Mouse (Mus musculus): Measurements from ENCODE around the gene Actg2. TPM values are rescaled to one million over a fixed set of nuclear protein-coding genes. Genes with fewer than 3 reads are reported as not detected.

Gene Actg2
- polyA plus RNA-seq, 1 experiment from 2014 or later = 2.6 TPM

DNA sequence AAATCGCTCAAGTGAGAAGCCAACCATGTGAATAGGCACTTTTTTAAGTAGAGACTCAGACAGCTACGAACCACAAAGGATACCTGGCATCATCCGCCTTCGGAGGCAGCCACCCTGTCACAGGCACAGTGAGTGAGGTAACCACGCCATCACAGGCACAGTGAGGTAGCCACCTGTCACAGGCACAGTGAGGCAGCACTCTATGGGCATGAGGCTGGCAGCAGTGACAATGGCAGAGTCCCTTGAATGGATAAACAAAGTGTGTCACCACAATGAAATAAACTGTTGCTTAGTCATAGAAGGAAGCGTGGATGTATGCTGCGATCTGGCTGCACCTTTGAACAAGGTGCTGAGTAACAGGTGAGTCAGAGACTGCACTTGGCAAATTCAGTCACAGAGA is 57.4 kb downstream of the Actg2 start:
- H3K9ac ChIP-seq (ENCODE audit: low read length) = no peak overlapping the region
- 95% methylated on average over 7 of the region's 7 CpGs for WGBS
- H3K27ac ChIP-seq (ENCODE audit: low read depth, low read length) = no peak overlapping the region
- H3K4me2 ChIP-seq = no peak overlapping the region
- no peak for DNase-seq (ENCODE audit: low spot score, missing footprints)
- H3K4me3 ChIP-seq (ENCODE audit: low read depth, low read length) = no peak overlapping the region
- no peaks in the 10 kb centered on the region for H3K4me1 ChIP-seq (ENCODE audit: control insufficient read depth, insufficient read depth, low read length)
- no peaks in the 10 kb centered on the region for H3K27me3 ChIP-seq (ENCODE audit: control insufficient read depth, insufficient read depth, low read length)
- no peak for ATAC-seq (ENCODE audit: low FRiP score)
- no peaks in the 10 kb centered on the region for H3K9me3 ChIP-seq (ENCODE audit: control insufficient read depth, low read length)
- peaks cover 4% of the 10 kb centered on the region; the same call in 1 of the 2 replicates for H3K36me3 ChIP-seq (ENCODE audit: control insufficient read depth, insufficient read depth, low read length)

DNA sequence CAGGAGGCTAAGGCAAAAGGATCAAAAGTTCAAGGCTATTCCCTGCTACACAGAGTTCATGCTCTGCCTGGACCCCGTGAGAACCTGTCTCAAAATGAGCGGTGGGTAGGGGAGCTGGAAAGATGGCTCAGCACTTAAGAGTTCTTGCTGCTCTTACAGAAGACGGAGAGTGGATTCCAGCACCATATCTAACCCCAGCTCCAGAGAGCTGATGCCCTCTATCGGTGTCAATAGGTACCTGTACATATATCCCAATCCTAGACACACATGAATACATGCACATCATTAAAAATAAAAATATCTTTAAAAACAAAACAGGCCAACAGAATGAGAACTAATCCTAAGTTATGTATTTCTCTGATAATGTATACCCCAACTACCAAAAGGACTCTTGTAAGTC is 57.8 kb downstream of the Actg2 start:
- Histone ChIP-seq H3K27me3 (ENCODE audit: control insufficient read depth, insufficient read depth, low read length) (no peaks in the 10 kb centered on the region), H3K9me3 (ENCODE audit: control insufficient read depth, low read length) (no peaks in the 10 kb centered on the region), H3K4me2 (no peak overlapping the region), H3K4me3 (ENCODE audit: low read depth, low read length) (no peak overlapping the region), H3K9ac (ENCODE audit: low read length) (no peak overlapping the region), H3K27ac (ENCODE audit: low read depth, low read length) (no peak overlapping the region), H3K4me1 (ENCODE audit: control insufficient read depth, insufficient read depth, low read length) (no peaks in the 10 kb centered on the region), H3K36me3 (ENCODE audit: control insufficient read depth, insufficient read depth, low read length) (peaks cover 4% of the 10 kb centered on the region; the same call in 1 of the 2 replicates)
- 74% methylated on average over 4 of the region's 4 CpGs for WGBS
- ATAC-seq (ENCODE audit: low FRiP score) = no peak
- DNase-seq (ENCODE audit: low spot score, missing footprints) = no peak

DNA sequence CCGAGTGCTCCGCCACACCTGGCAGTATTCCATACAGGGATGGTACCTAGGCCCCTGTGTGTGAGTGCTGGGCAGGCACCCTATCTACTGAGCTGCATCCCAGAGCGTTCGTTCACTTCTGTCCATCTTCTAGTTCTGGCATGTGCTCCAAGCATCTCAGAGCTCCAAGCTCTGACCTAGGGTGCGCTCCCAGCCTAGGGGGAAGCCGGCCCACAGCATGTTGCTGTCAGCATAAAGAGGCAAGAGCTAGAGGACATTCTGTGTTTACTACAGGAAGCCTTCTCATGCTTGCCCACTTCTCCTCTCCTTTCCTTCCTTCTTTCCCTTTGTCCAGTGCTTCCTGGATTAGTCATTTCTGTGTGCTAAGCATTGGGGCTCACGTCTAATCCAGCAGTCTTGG is 60.6 kb downstream of the Actg2 start:
- Histone ChIP-seq H3K9ac (ENCODE audit: low read length) (no peak overlapping the region), H3K4me1 (ENCODE audit: control insufficient read depth, insufficient read depth, low read length) (no peaks in the 10 kb centered on the region), H3K27me3 (ENCODE audit: control insufficient read depth, insufficient read depth, low read length) (no peaks in the 10 kb centered on the region), H3K9me3 (ENCODE audit: control insufficient read depth, low read length) (no peaks in the 10 kb centered on the region), H3K36me3 (ENCODE audit: control insufficient read depth, insufficient read depth, low read length) (no peaks in the 10 kb centered on the region; the same call in 1 of the 2 replicates), H3K4me3 (ENCODE audit: low read depth, low read length) (no peak overlapping the region), H3K27ac (ENCODE audit: low read depth, low read length) (no peak overlapping the region), H3K4me2 (no peak overlapping the region)
- ATAC-seq (ENCODE audit: low FRiP score) (no peak), DNase-seq (ENCODE audit: low spot score, missing footprints) (no peak)
- 81% methylated on average over 7 of the region's 7 CpGs for WGBS

DNA sequence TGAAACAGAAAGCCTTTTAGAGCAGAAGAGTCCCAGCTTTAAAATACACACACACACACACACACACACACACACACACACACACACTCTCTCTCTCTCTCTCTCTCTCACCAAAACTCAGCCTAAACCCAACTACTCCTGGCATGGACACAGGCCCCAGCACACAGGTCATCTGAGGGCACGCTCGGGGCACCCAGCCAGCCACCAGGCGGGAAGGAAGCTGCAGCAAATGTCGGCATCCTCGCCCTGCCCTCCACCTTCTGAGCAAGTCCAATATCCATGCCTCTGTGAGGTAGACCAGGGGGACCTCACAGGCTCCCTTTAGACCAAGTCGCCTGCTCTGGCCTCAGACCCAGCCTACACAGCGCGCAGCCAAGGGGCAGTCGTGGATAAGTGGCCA is 62.8 kb downstream of the Actg2 start:
- Histone ChIP-seq H3K4me3 (ENCODE audit: low read depth, low read length) (no peak overlapping the region), H3K36me3 (ENCODE audit: control insufficient read depth, insufficient read depth, low read length) (no peaks in the 10 kb centered on the region), H3K9me3 (ENCODE audit: control insufficient read depth, low read length) (no peaks in the 10 kb centered on the region), H3K27me3 (ENCODE audit: control insufficient read depth, insufficient read depth, low read length) (no peaks in the 10 kb centered on the region), H3K4me1 (ENCODE audit: control insufficient read depth, insufficient read depth, low read length) (no peaks in the 10 kb centered on the region), H3K4me2 (no peak overlapping the region), H3K9ac (ENCODE audit: low read length) (no peak overlapping the region), H3K27ac (ENCODE audit: low read depth, low read length) (no peak overlapping the region)
- 84% methylated on average over 9 of the region's 9 CpGs for WGBS
- DNase-seq (ENCODE audit: low spot score, missing footprints) (no peak), ATAC-seq (ENCODE audit: low FRiP score) (no peak)

DNA sequence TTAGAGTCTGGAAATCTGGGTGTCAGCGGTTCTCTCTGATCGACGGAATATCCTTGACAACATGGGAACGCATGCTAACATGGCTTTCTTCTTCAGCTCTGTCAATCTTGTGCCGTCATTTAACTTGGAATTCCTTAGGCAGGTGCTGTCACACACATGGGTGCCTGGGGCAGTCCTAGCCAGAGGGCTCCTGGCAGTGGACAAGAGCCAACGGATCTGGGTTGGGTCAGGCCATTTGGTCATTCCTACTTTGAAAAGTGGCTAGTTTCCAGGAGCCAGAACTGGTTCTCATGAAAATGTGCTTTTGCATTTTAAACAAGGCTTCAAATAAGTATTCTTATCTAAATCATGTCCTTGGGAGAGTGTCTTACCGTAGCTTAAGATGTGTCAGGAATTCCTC is 64.3 kb downstream of the Actg2 start:
- DNase-seq (ENCODE audit: low spot score, missing footprints) = no peak
- Histone ChIP-seq H3K27me3 (ENCODE audit: control insufficient read depth, insufficient read depth, low read length) (no peaks in the 10 kb centered on the region), H3K4me3 (ENCODE audit: low read depth, low read length) (no peak overlapping the region), H3K4me2 (no peak overlapping the region), H3K27ac (ENCODE audit: low read depth, low read length) (no peak overlapping the region), H3K36me3 (ENCODE audit: control insufficient read depth, insufficient read depth, low read length) (no peaks in the 10 kb centered on the region), H3K4me1 (ENCODE audit: control insufficient read depth, insufficient read depth, low read length) (no peaks in the 10 kb centered on the region), H3K9ac (ENCODE audit: low read length) (no peak overlapping the region), H3K9me3 (ENCODE audit: control insufficient read depth, low read length) (no peaks in the 10 kb centered on the region)
- ATAC-seq (ENCODE audit: low FRiP score) = no peak
- WGBS = 89% methylated on average over 7 of the region's 7 CpGs

DNA sequence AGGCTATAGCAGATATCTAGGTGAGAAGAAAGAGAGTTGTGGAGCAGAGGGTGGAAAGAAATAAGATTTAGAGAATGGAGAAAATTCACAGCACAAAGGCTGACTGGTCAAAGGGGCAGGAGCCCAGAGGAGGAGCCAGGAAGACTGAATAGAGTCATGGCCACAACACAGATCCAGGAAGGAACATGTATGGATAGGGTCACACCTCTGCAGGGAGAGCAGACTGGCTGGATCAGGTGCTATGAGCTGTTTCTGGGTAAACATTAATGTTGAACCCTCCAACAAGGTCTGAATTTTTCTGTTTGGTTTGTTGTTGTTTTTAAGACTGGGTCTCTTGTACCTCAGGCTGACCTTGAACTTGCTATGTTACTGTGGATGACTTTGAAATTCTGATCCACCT is 72.1 kb downstream of the Actg2 start:
- no peaks in the 10 kb centered on the region for H3K4me1 ChIP-seq (ENCODE audit: control insufficient read depth, insufficient read depth, low read length)
- H3K4me3 ChIP-seq (ENCODE audit: low read depth, low read length) = no peak overlapping the region
- no peak overlapping the region for H3K9ac ChIP-seq (ENCODE audit: low read length)
- DNase-seq (ENCODE audit: low spot score, missing footprints) (no peak), ATAC-seq (ENCODE audit: low FRiP score) (no peak)
- H3K9me3 ChIP-seq (ENCODE audit: control insufficient read depth, low read length) = no peaks in the 10 kb centered on the region
- no peaks in the 10 kb centered on the region for H3K27me3 ChIP-seq (ENCODE audit: control insufficient read depth, insufficient read depth, low read length)
- H3K36me3 ChIP-seq (ENCODE audit: control insufficient read depth, insufficient read depth, low read length) = no peaks in the 10 kb centered on the region
- no peak overlapping the region for H3K27ac ChIP-seq (ENCODE audit: low read depth, low read length)
- no peak overlapping the region for H3K4me2 ChIP-seq

Other genes starting within 250 kb of the Actg2 start
- 48.0 and 51.6 TPM in 2 replicates for gene Mthfd2, start 210.4 kb downstream of the Actg2 start, polyA plus RNA-seq (2014; fragmentation: Nextera tagmentation; extraction: Ambion mirVana)
- 73.7 and 82.0 TPM in 2 replicates for gene Mob1a, start 210.2 kb downstream of the Actg2 start, polyA plus RNA-seq (2014; fragmentation: Nextera tagmentation; extraction: Ambion mirVana)
- gene Bola3, start 187.1 kb downstream of the Actg2 start, polyA plus RNA-seq (2014; fragmentation: Nextera tagmentation; extraction: Ambion mirVana) = 134 and 144 TPM in 2 replicates
- 38.5 and 39.9 TPM in 2 replicates for gene Tet3, start 77.2 kb downstream of the Actg2 start, polyA plus RNA-seq (2014; fragmentation: Nextera tagmentation; extraction: Ambion mirVana)
- 50.5 and 57.3 TPM in 2 replicates for gene Dguok, start 29.3 kb downstream of the Actg2 start, polyA plus RNA-seq (2014; fragmentation: Nextera tagmentation; extraction: Ambion mirVana)
- gene Stambp, start 36.5 kb upstream of the Actg2 start, polyA plus RNA-seq (2014; fragmentation: Nextera tagmentation; extraction: Ambion mirVana) = 28.3 and 30.3 TPM in 2 replicates
- gene Clec4f, start 119.9 kb upstream of the Actg2 start, polyA plus RNA-seq (2014; fragmentation: Nextera tagmentation; extraction: Ambion mirVana) = not detected in 2 replicates
- not detected in 2 replicates for gene Cd207, start 141.6 kb upstream of the Actg2 start, polyA plus RNA-seq (2014; fragmentation: Nextera tagmentation; extraction: Ambion mirVana)
- 0.25 and 0.26 TPM in 2 replicates for gene Vax2, start 175.0 kb upstream of the Actg2 start, polyA plus RNA-seq (2014; fragmentation: Nextera tagmentation; extraction: Ambion mirVana)
- not detected in 2 replicates for gene Atp6v1b1, start 206.7 kb upstream of the Actg2 start, polyA plus RNA-seq (2014; fragmentation: Nextera tagmentation; extraction: Ambion mirVana)
- gene Ankrd53, start 226.4 kb upstream of the Actg2 start, polyA plus RNA-seq (2014; fragmentation: Nextera tagmentation; extraction: Ambion mirVana) = 0.18 TPM in 1 of 2 replicates, not detected in the other
- 49.0 and 56.9 TPM in 2 replicates for gene Tex261, start 239.5 kb upstream of the Actg2 start, polyA plus RNA-seq (2014; fragmentation: Nextera tagmentation; extraction: Ambion mirVana)